Mouse (Mus musculus): ENCODE results near the gene Taf9. TPM values are rescaled to one million over a fixed set of nuclear protein-coding genes. Genes with fewer than 3 reads are reported as not detected.

Taf9 gene
- polyA plus RNA-seq, 1 experiment = not detected

GRCm38 (mm10) chr13:100616181-100617087 lies 34.9 kb upstream of the Taf9 start, which contains the start of gene Marveld2:
Marveld2 (minus strand) TSS chr13:100616971.
- TF ChIP-seq CTCF (IDR thresholded peaks at IDR 0.05; ENCODE audit: insufficient read depth, low read depth, low read length) = no peak
- no peak for TF ChIP-seq POLR2A (IDR thresholded peaks at IDR 0.05; ENCODE audit: insufficient read depth, low read depth, low read length)
- WGBS = 26% methylated on average over 76 of the region's 77 CpGs
- no peak within 1 kb of the TSS for H3K27ac ChIP-seq (ENCODE audit: insufficient read depth, low read depth, low read length)
- H3K4me3 ChIP-seq (ENCODE audit: insufficient read depth, low read depth, low read length) = peak within 1 kb of the TSS; percentile 37
- H3K4me1 ChIP-seq (ENCODE audit: control insufficient read depth, insufficient read depth, low read length) = peaks cover 7% of the 10 kb centered on the region; the same call in 1 of the 2 replicates

DNA sequence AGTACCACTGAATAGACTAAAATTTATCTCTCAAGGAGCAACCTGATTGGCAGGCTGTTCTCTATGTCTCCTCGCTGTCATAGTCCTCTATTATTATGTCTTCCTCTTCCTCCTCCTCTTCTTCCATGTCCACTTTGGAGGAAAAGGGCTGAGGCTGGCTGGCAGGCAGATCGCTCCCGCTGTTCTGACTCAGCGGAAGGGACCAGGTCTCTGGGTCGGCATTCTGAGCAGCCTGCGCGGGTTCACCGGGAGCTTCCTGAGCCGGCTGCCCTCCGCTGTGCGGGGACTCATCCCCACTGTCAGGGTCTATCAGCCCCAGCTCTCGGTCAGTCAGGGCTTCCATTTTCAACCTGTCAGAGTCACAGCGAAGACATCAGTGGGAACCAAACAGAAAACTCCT lies 33.8 kb upstream of the Taf9 start:
- TF ChIP-seq POLR2A (IDR thresholded peaks at IDR 0.05; ENCODE audit: insufficient read depth, low read depth, low read length) (no peak), CTCF (IDR thresholded peaks at IDR 0.05; ENCODE audit: insufficient read depth, low read depth, low read length) (no peak)
- WGBS = 90% methylated on average over 13 of the region's 13 CpGs
- no peak overlapping the region for H3K4me3 ChIP-seq (ENCODE audit: insufficient read depth, low read depth, low read length)
- H3K4me1 ChIP-seq (ENCODE audit: control insufficient read depth, insufficient read depth, low read length) = peaks cover 7% of the 10 kb centered on the region; the same call in 1 of the 2 replicates
- H3K27ac ChIP-seq (ENCODE audit: insufficient read depth, low read depth, low read length) = no peak overlapping the region

GRCm38 (mm10) chr13:100622241-100622640 lies 29.1 kb upstream of the Taf9 start:
- H3K27ac ChIP-seq (ENCODE audit: insufficient read depth, low read depth, low read length) = no peak overlapping the region
- no peak overlapping the region for H3K4me3 ChIP-seq (ENCODE audit: insufficient read depth, low read depth, low read length)
- whole genome bisulfite sequencing = 88% methylated on average over 4 of the region's 4 CpGs
- H3K4me1 ChIP-seq (ENCODE audit: control insufficient read depth, insufficient read depth, low read length) = no peaks in the 10 kb centered on the region
- TF ChIP-seq CTCF (IDR thresholded peaks at IDR 0.05; ENCODE audit: insufficient read depth, low read depth, low read length) (no peak), POLR2A (IDR thresholded peaks at IDR 0.05; ENCODE audit: insufficient read depth, low read depth, low read length) (no peak)

GRCm38 (mm10) chr13:100634106-100634691 lies 17.2 kb upstream of the Taf9 start:
- TF ChIP-seq POLR2A (IDR thresholded peaks at IDR 0.05; ENCODE audit: insufficient read depth, low read depth, low read length) = no peak
- no peak for TF ChIP-seq CTCF (IDR thresholded peaks at IDR 0.05; ENCODE audit: insufficient read depth, low read depth, low read length)
- 98% methylated on average over 3 of the region's 3 CpGs for WGBS
- no peak overlapping the region for H3K27ac ChIP-seq (ENCODE audit: insufficient read depth, low read depth, low read length)

GRCm38 (mm10) chr13:100642471-100643209 lies 8.7 kb upstream of the Taf9 start:
- Histone ChIP-seq H3K27ac (ENCODE audit: insufficient read depth, low read depth, low read length) (no peak overlapping the region), H3K4me1 (ENCODE audit: control insufficient read depth, insufficient read depth, low read length) (no peaks in the 10 kb centered on the region), H3K4me3 (ENCODE audit: insufficient read depth, low read depth, low read length) (no peak overlapping the region)
- 89% methylated on average over 4 of the region's 4 CpGs for WGBS
- no peak for TF ChIP-seq CTCF (IDR thresholded peaks at IDR 0.05; ENCODE audit: insufficient read depth, low read depth, low read length)

More at GRCm38 (mm10) chr13:100634106-100634691, 17.2 kb upstream of the Taf9 start:
- Histone ChIP-seq H3K4me3 (ENCODE audit: insufficient read depth, low read depth, low read length) (no peak overlapping the region), H3K4me1 (ENCODE audit: control insufficient read depth, insufficient read depth, low read length) (no peaks in the 10 kb centered on the region)

DNA sequence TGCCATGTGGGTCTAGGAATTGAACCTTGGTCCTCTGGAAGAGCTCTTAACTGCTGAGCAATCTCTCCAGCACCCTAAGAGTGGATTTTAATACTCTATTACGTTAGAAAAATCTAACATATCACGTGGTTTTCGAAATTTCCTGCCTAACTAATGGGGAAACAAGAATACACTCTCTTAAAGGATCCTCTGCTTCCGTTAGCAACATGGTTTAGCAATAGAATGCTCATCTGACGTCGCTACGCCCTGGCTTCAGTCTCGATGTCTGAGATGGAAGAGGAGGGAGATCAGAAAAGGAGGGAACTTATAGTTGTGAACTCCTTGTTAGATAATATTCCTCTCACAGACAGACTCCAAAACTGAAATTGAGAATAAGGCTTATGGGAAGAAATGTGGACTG lies 3.2 kb upstream of the Taf9 start:
- WGBS = 93% methylated on average over 8 of the region's 8 CpGs
- TF ChIP-seq POLR2A (IDR thresholded peaks at IDR 0.05; ENCODE audit: insufficient read depth, low read depth, low read length) (no peak), CTCF (IDR thresholded peaks at IDR 0.05; ENCODE audit: insufficient read depth, low read depth, low read length) (no peak)
- H3K27ac ChIP-seq (ENCODE audit: insufficient read depth, low read depth, low read length) = no peak overlapping the region

DNA sequence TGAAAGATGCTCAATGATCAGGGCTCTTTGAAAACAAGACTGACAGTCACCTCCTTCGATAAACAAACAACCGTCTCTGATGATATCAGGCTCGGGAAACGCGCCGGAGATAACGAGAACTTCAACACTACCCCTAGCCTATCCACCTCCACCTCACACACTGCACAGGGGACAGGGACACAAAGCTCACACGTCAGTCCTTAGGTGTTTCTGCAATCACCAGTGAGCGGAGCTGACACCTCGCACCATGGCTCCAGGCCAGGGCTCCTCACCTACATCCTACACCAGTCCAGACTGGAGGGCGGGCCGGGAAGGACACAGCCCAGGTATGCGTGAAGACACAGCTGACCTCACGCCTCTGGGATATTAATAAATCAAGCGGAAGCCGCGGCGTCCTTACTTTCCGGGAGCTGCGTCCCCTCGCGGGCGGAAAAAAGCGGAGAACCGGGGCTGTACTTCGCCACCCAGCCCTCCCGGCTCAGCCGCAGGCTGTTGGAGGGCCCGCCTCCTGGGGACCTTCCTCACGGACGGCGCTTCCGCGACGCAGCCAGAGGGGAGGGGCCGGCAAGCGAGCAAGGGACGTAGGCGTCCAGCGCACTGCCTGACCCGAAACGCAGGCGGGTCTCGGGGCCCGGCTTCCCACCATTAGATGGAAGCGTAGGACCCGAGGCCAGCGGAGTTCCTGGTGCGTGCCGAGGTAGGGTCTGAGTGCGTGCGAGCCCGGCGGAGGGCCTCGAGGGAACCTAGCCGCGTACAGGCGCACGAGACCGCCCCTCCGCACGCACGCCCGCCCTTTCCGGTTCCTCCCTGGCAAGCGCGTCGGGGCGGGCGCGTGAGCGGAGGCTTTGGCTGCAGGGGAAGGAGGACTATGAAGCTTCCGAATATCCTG lies 585 bp upstream of the Taf9 start, which contains the start of the genes Ak6 and Rad17:
Gene Ak6 (plus strand): TSS at position 430 of the 889 bp plus-strand sequence.
Gene Rad17 (minus strand): TSS at position 502 of the 889 bp plus-strand sequence.
- H3K27ac ChIP-seq (ENCODE audit: insufficient read depth, low read depth, low read length) = peak within 1 kb of the TSS; percentile 100
- WGBS = under 1% methylated on average over 73 of the region's 73 CpGs
- TF ChIP-seq CTCF (IDR thresholded peaks at IDR 0.05; ENCODE audit: insufficient read depth, low read depth, low read length) = no peak
- TF ChIP-seq POLR2A (IDR thresholded peaks at IDR 0.05; ENCODE audit: insufficient read depth, low read depth, low read length) = peak; percentile 58
- peaks cover 9% of the 10 kb centered on the region for H3K4me1 ChIP-seq (ENCODE audit: control insufficient read depth, insufficient read depth, low read length)
- peak within 1 kb of the TSS; percentile 97 for H3K4me3 ChIP-seq (ENCODE audit: insufficient read depth, low read depth, low read length)

More for the DNA sequence above, 3.2 kb upstream of the Taf9 start:
- Histone ChIP-seq H3K4me3 (ENCODE audit: insufficient read depth, low read depth, low read length) (no peak overlapping the region), H3K4me1 (ENCODE audit: control insufficient read depth, insufficient read depth, low read length) (peaks cover 5% of the 10 kb centered on the region; the same call in 1 of the 2 replicates)

DNA sequence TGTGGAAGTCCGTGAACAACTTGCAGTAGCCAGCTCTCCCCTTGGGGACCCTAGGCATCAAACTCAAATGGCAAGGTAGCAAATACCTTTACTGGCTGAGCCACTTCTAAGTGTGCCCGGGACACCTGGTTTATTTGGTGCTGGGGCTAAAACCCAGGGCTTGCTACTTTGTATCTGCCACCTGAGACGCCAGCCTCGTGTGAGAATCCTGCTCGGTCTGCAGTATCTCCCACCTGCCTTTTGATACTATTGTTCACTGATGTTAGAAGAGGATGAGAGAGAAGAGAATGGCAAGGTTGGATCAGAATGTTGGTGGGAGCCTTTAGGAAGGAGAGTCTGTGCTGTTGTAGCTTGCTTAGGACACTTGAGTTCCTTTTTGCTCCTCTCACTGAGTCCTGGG lies 6.7 kb downstream of the Taf9 start:
- Histone ChIP-seq H3K27ac (ENCODE audit: insufficient read depth, low read depth, low read length) (no peak overlapping the region), H3K4me1 (ENCODE audit: control insufficient read depth, insufficient read depth, low read length) (peaks cover 5% of the 10 kb centered on the region; the same call in 1 of the 2 replicates), H3K4me3 (ENCODE audit: insufficient read depth, low read depth, low read length) (no peak overlapping the region)
- no peak for TF ChIP-seq CTCF (IDR thresholded peaks at IDR 0.05; ENCODE audit: insufficient read depth, low read depth, low read length)
- no peak for TF ChIP-seq POLR2A (IDR thresholded peaks at IDR 0.05; ENCODE audit: insufficient read depth, low read depth, low read length)
- WGBS = 91% methylated on average over 5 of the region's 5 CpGs

All from olfactory bulb, adult 2 months (tissue).